Mouse (Mus musculus) natural killer cell, adult 2 months (primary cell): ENCODE data around the gene Slco4a1.

Source experiments
- DNase-seq, 2 experiments: peaks; one replicate each; pipeline ENCODE4 v3.0.0; 2022; ENCODE audit warnings: low spot score in 2 of 2

Slco4a1 gene

DNA sequence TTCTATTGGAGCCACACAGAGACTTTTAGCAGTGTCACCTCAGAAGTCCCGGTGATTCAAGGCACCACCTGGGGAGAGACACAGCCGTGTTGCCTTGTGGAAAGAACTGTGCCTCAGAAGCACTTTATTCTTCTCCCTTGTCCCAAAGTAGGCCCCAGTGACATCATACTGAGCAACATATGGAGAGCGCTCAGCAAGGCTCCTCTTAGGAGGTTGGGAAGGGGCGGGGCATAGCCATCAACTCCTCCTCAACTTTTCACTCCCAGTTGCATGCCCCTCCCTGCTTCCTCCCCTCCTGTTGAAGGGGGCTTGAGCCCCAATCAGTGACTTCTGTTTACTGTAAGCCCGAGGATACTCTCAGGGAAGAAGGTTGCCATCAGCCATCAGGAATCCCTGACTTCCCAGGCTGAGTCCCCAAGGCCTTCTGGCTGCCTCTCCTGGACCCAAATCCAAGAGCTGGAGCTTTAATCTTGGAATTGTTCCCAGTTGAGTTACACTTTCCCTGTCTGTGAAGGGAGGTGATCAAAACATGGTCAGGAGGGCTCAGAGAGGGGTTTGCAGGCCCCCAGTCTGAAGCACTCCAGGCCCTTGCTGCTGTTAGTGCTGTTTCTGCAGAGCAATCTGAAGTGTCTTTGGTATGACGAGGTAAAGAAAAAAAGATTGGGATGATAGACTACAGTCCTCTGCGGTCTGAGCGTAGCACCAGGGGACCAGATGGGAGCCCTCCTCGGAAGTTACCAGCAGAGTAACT is 45.3 kb downstream of the Slco4a1 start:
- no peak for DNase-seq

DNA sequence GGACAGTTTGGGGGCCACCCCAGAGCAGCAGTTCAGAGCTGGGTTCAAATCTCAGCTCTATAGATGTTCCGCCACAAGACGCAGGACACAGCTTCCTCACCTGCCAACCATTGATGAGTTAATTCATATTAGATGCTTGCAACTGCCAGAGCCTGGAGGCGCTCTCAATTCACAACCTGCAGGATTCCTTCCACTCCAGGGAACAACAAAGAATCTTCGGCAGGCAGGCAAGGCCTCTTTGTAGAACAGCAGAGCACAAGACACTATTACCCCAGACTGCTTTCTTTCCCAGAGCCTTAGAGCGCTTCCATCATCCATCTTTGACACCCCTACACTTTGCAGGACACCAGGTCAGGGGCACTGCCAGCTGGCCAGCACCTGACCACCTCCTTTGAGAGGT is 50.2 kb downstream of the Slco4a1 start:
- no peak for DNase-seq

DNA sequence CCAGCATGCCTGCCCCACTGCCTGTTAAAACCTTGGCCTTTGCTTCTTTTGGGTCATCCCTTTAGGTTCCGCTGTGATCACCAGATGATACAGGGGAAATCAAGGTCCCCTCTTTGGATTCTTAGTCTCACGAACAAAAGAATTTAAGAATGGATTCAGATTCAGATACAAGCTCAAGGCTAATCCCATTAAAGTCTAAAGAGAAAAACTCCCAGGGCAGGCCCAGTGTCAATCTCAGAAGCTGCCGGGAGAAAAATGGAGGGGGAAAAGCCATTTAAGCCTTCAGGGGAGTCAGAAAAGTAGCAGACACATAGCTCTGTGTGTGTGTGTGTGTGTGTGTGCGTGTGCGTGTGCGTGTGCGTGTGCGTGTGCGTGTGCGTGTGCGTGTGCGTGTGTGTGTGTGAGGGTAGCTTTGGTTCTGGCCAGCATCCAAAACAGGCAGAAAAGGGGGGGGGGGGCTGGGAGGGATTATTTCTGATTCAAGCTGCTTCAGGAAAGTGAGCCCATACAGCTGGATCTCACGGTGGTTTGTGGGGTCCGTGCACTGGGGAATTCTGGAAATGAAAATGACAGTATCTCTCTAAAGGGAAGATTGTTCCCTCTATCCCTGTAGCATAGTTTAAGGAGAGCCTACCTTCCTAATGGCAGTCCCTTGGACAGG is 52.5 kb downstream of the Slco4a1 start:
- DNase-seq: no peak

DNA sequence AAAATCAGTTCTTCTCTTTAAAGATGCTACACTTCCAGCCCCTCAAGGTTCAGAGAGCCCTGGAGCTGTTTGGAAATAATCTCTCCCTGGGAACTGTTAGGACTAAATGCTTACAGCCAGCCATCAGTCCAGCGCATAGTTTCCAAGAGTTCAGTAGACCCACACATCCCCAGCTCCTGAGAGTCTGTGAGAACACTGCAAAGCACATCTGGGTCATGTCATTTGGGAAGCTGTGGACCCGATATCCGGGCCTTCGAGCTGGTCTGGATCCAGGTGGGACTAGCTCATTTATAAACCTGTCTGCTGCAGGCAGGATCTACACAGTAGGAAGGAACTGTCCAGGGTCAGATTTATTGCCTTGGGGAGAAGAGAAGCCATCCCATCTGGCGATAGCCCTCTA is 54.8 kb downstream of the Slco4a1 start:
- DNase-seq: no peak

DNA sequence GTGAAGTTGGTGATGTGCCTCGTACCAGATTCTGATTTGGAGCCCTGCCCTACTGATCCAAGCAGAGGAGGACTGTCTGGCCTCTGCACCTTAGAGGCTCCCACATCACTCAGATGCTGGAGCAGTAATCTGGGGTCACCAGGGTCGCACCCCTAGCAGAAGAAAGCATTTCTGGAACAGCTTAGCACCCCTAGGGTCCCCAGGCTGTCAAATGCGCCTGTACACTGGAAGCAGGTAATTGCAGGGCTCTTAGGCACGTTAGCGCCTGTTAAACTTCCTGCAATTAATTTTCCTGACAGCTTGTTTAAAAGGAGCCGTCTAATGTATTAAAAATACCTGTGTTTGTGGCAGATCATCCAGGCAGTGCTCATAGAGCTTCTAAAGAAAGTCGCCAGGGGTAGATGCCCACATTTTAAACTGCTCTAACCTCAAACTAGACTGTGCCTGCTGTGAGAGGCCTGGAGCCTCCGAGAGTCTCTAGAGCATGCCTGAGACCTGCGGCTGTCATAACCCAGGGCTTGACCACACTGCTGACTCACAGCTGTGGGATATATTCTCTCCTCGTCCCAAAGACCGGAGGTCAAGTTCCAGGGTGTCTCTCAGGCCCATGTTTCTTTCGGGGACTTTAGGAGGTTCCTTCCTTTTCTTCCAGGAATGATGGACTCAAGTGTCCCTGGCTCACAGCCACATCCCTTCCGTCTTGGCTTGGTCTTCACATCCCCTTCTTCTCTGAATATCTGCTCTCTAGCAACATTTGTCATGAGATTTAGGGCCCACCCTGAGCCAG is 56.0 kb downstream of the Slco4a1 start:
- DNase-seq: no peak

DNA sequence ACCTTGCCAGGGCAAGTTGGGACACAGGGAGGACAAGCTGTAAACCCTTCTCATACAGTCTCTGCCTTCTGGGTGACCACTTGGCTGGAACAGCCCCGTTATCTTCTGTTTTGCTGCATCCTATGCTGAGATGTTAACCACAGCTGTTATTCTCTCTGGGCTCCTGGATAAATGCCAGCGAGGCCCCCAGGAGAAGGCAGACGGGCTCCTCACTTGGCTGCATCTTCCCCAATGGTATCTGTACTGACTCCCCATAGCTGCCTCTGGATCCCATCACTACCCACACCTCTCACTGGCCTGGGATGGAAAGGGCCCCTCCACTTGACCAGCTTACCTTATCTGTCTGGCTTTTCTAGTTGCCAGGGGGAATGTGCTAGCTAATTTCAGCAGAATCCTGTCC is 57.0 kb downstream of the Slco4a1 start:
- no peak for DNase-seq

DNA sequence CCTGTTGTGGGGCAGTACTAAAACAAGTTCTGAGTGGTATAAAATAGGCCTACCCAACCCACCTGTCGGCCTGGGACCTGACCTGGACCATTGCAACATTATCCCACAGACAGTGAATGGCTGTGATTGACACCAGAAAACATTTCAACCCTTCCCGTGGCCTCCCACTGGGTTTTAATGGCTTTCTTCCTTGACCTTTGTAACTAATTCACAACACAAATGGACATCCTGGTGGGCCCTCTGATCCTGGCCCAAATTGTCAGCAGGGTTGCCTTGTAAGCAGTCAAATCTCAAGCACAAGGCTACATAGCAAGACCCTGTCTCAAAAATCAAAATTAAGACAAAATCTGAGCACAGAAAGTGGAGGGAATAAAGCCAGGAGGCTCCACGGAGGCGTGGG is 57.8 kb downstream of the Slco4a1 start:
- no peak for DNase-seq

DNA sequence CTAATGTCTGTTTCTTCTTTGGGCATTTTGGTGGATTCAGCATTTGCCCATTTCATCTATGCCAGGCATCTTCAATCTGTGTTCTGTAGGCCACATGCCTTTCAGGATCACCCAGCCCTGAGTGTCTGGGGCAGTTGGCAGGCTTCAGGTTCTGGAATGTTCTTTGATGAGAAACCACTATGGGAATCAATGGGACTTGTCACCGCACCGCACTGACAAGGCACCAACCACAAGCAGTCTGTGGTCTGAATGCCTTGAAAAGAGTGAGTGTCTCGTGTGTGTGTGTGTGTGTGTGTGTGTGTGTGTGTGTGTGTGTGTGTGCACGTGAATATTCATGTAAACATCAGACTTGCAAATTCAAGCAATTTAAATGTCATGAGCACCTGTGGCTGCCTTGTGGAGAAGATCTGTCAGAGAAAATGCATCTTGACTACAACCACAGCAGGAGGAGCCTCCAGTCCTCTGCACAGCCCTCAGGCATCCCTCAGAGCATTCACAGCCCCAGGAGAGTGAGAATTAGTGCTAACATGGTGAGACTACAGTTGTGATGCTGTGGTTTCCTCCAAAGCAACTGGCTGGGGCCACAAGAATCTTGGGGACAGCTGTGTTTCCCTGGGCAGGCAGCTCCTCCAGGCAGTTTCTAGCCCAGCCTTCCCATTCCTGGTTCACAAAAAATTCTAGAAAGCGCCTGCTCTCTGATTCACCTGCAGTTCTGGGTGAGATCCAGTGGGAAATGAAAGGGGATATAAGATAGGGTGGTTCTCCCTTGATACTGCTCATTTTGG is 65.6 kb downstream of the Slco4a1 start:
- DNase-seq: no peak

DNA sequence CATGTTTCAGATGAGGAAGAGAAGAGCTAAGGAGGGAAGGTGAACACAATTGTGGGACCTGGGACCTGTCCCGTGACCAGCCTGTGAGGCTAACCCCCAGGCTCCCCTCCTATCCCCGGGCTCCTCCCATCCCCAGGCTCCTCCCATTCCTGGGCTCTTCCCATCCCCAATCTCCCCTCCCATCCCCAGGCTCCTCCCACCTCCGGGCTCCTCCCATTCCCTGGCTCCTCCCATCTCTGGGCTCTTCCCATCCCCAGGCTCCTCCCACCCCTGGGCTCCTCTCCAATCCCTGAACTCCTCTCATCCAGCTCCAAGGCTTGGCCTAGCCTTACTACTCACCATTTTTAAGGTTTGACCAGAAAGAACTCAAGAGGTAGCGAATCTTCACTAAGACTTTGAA is 66.8 kb downstream of the Slco4a1 start:
- no peak for DNase-seq
